Mouse (Mus musculus) stomach, embryonic 16.5 days (tissue): Measurements from ENCODE around the gene Bdh2. TPM values are rescaled to one million over a fixed set of nuclear protein-coding genes. Genes with fewer than 3 reads are reported as not detected.
A peak's percentile ranks its signal among the peaks of the same experiment; 100 is the strongest.

Source experiments
- ATAC-seq: fragments of 200-750 bp; cut with Nextera tagmentation; 2 replicates; pipeline ENCODE4 v1.8.0; 2017; ENCODE audit warnings: moderate number of reproducible peaks, moderate TSS enrichment; ENCODE audit not compliant: insufficient read depth, low FRiP score
- H3K27ac ChIP-seq: fragments of 300-500 bp; sonication (generic); 2 replicates; pipeline ENCODE4 v1.5.1; 2014; ENCODE audit warnings: low read length
- H3K27me3 ChIP-seq: fragments of 300-500 bp; sonication (generic); 2 replicates; pipeline ENCODE4 v1.6.1; 2014; ENCODE audit warnings: low read length, control low read depth, mixed read lengths; ENCODE audit not compliant: control insufficient read depth, insufficient read depth
- H3K36me3 ChIP-seq: fragments of 300-500 bp; sonication (generic); 2 replicates; pipeline ENCODE4 v1.6.1; 2014; ENCODE audit warnings: low read length; ENCODE audit not compliant: control insufficient read depth, insufficient read depth
- H3K4me1 ChIP-seq: fragments of 300-500 bp; sonication (generic); 2 replicates; pipeline ENCODE4 v1.6.1; 2014; ENCODE audit warnings: low read length, control low read depth, mixed read lengths; ENCODE audit not compliant: control insufficient read depth, insufficient read depth
- H3K4me2 ChIP-seq: fragments of 300-500 bp; sonication (generic); 2 replicates; pipeline ENCODE4 v1.6.1; 2014; ENCODE audit warnings: low read depth, low read length, mixed read lengths
- H3K4me3 ChIP-seq: fragments of 300-500 bp; sonication (generic); replicated peaks from 2 replicates; pipeline ENCODE4 v1.5.1; 2014; ENCODE audit warnings: mild to moderate bottlenecking, low read length
- H3K9ac ChIP-seq: fragments of 300-500 bp; sonication (generic); 2 replicates; pipeline ENCODE4 v1.6.1; 2014; ENCODE audit warnings: low read length
- H3K9me3 ChIP-seq: fragments of 300-500 bp; sonication (generic); replicated peaks from 2 replicates; pipeline ENCODE4 v1.6.1; 2016; ENCODE audit warnings: low read length, control low read depth; ENCODE audit not compliant: control insufficient read depth
- WGBS: fragments of 180-500 bp; shearing (Covaris S2); extraction: QIAGEN DNeasy Blood & Tissue Kit; methylation state at CpG from one replicate; pipeline ENCODE4 v1.1.7; 2014; 5-methylcytosine and 5-hydroxymethylcytosine counted together
- polyA plus RNA-seq: library from polyadenylated mRNA; unstranded; fragments of >200 nt; fragmentation: Nextera tagmentation; extraction: Ambion mirVana; gene quantifications from 2 replicates; pipeline ENCODE4 v1.2.1, GENCODE M21; 2015

Gene Bdh2
- polyA plus RNA-seq, 1 experiment from 2014 or later, result 6.2 TPM

GRCm38 (mm10) chr3:135288138-135288750 is 7.2 kb downstream of the Bdh2 start:
- H3K9ac ChIP-seq, result no peak overlapping the region
- H3K4me2 ChIP-seq, result no peak overlapping the region
- no peaks in the 10 kb centered on the region for H3K9me3 ChIP-seq
- no peaks in the 10 kb centered on the region for H3K4me1 ChIP-seq
- 72% methylated on average over 8 of the region's 8 CpGs for WGBS
- no peak overlapping the region for H3K27ac ChIP-seq
- H3K36me3 ChIP-seq, result no peaks in the 10 kb centered on the region
- peak; percentile 71 for ATAC-seq
- no peak overlapping the region for H3K4me3 ChIP-seq
- no peaks in the 10 kb centered on the region for H3K27me3 ChIP-seq

- no peak for ATAC-seq
- H3K4me3 ChIP-seq, result no peak overlapping the region
- WGBS, result 85% methylated on average over 1 of the region's 1 CpGs
- H3K27ac ChIP-seq, result no peak overlapping the region
- H3K9ac ChIP-seq, result no peak overlapping the region
- 0 out of 2 replicates have a peak, but pooled peaks cover 3% of the 10 kb centered on the region for H3K4me1 ChIP-seq
- no peaks in the 10 kb centered on the region for H3K9me3 ChIP-seq
- no peaks in the 10 kb centered on the region for H3K36me3 ChIP-seq
- no peaks in the 10 kb centered on the region for H3K27me3 ChIP-seq
- no peak overlapping the region for H3K4me2 ChIP-seq
Observed at GRCm38 (mm10) chr3:135289148-135289547, 8.1 kb downstream of the Bdh2 start.

- H3K4me1 ChIP-seq, result 0 out of 2 replicates have a peak, but pooled peaks cover 3% of the 10 kb centered on the region
- no peak for ATAC-seq
- 96% methylated on average over 7 of the region's 7 CpGs for WGBS
Observed at GRCm38 (mm10) chr3:135290249-135290894, 9.4 kb downstream of the Bdh2 start.

GRCm38 (mm10) chr3:135293703-135294102 is 12.7 kb downstream of the Bdh2 start:
- no peak overlapping the region for H3K27ac ChIP-seq
- H3K4me2 ChIP-seq, result no peak overlapping the region
- ATAC-seq, result no peak
- WGBS, result 55% methylated on average over 7 of the region's 7 CpGs
- no peak overlapping the region for H3K4me3 ChIP-seq
- H3K9ac ChIP-seq, result 0 out of 2 replicates have a peak overlapping the region, but pooled peaks have one; percentile 14
- H3K36me3 ChIP-seq, result no peaks in the 10 kb centered on the region
- H3K4me1 ChIP-seq, result 0 out of 2 replicates have a peak, but pooled peaks cover 3% of the 10 kb centered on the region
- no peaks in the 10 kb centered on the region for H3K9me3 ChIP-seq
- no peaks in the 10 kb centered on the region for H3K27me3 ChIP-seq

More at GRCm38 (mm10) chr3:135290249-135290894, 9.4 kb downstream of the Bdh2 start:
- Histone ChIP-seq H3K27me3 (no peaks in the 10 kb centered on the region), H3K4me3 (no peak overlapping the region), H3K4me2 (no peak overlapping the region), H3K9me3 (no peaks in the 10 kb centered on the region), H3K36me3 (no peaks in the 10 kb centered on the region), H3K9ac (no peak overlapping the region), H3K27ac (no peak overlapping the region)

GRCm38 (mm10) chr3:135295559-135295958 is 14.5 kb downstream of the Bdh2 start:
- 84% methylated on average over 1 of the region's 1 CpGs for WGBS

GRCm38 (mm10) chr3:135298560-135298959 is 17.5 kb downstream of the Bdh2 start:
- 77% methylated on average over 3 of the region's 3 CpGs for WGBS
- Histone ChIP-seq H3K36me3 (no peaks in the 10 kb centered on the region), H3K9me3 (no peaks in the 10 kb centered on the region), H3K9ac (no peak overlapping the region), H3K4me1 (0 out of 2 replicates have a peak, but pooled peaks cover 3% of the 10 kb centered on the region), H3K27me3 (no peaks in the 10 kb centered on the region), H3K4me3 (no peak overlapping the region), H3K4me2 (no peak overlapping the region), H3K27ac (no peak overlapping the region)
- no peak for ATAC-seq

More at GRCm38 (mm10) chr3:135295559-135295958, 14.5 kb downstream of the Bdh2 start:
- Histone ChIP-seq H3K27me3 (no peaks in the 10 kb centered on the region), H3K27ac (no peak overlapping the region), H3K9ac (no peak overlapping the region), H3K4me1 (0 out of 2 replicates have a peak, but pooled peaks cover 3% of the 10 kb centered on the region), H3K4me3 (no peak overlapping the region), H3K36me3 (no peaks in the 10 kb centered on the region), H3K4me2 (no peak overlapping the region), H3K9me3 (no peaks in the 10 kb centered on the region)
- ATAC-seq, result no peak

GRCm38 (mm10) chr3:135300081-135300480 is 19.1 kb downstream of the Bdh2 start:
- no peak overlapping the region for H3K4me2 ChIP-seq
- no peaks in the 10 kb centered on the region for H3K4me1 ChIP-seq
- H3K36me3 ChIP-seq, result no peaks in the 10 kb centered on the region
- no peaks in the 10 kb centered on the region for H3K27me3 ChIP-seq
- no peak overlapping the region for H3K9ac ChIP-seq
- H3K4me3 ChIP-seq, result no peak overlapping the region
- H3K27ac ChIP-seq, result no peak overlapping the region
- WGBS, result 53% methylated on average over 6 of the region's 6 CpGs
- ATAC-seq, result no peak
- no peaks in the 10 kb centered on the region for H3K9me3 ChIP-seq

- Histone ChIP-seq H3K4me1 (0 out of 2 replicates have a peak, but pooled peaks cover 3% of the 10 kb centered on the region), H3K4me3 (no peak overlapping the region), H3K27ac (no peak overlapping the region), H3K36me3 (no peaks in the 10 kb centered on the region), H3K9me3 (no peaks in the 10 kb centered on the region), H3K4me2 (no peak overlapping the region), H3K9ac (no peak overlapping the region), H3K27me3 (no peaks in the 10 kb centered on the region)
- no peak for ATAC-seq
- WGBS, result 46% methylated on average over 6 of the region's 6 CpGs
Observed at GRCm38 (mm10) chr3:135304060-135304459, 23.0 kb downstream of the Bdh2 start.

- H3K36me3 ChIP-seq, result no peaks in the 10 kb centered on the region
Observed at GRCm38 (mm10) chr3:135304566-135304965, 23.5 kb downstream of the Bdh2 start.

More at GRCm38 (mm10) chr3:135304566-135304965, 23.5 kb downstream of the Bdh2 start:
- H3K27ac ChIP-seq, result no peak overlapping the region
- H3K4me1 ChIP-seq, result 0 out of 2 replicates have a peak, but pooled peaks cover 3% of the 10 kb centered on the region
- 23% methylated on average over 9 of the region's 9 CpGs for WGBS
- no peak overlapping the region for H3K9ac ChIP-seq
- H3K4me2 ChIP-seq, result no peak overlapping the region
- no peaks in the 10 kb centered on the region for H3K27me3 ChIP-seq
- H3K9me3 ChIP-seq, result no peaks in the 10 kb centered on the region
- ATAC-seq, result no peak
- no peak overlapping the region for H3K4me3 ChIP-seq
